ENCODE assay signal across 12 mouse cellular contexts in genomic region chr2:163798411-163798810, GRCm38 (mm10). TPM values are rescaled to one million over a fixed set of nuclear protein-coding genes. Genes with fewer than 3 reads are reported as not detected.
A peak's percentile ranks its signal among the peaks of the same experiment; 100 is the strongest.
DNase-seq lines count a peak whose midpoint lies in the region; ATAC-seq and TF ChIP-seq lines count a peak whose summit lies in the region.
"Had no signal": no experiment of that assay in that cellular context is flagged by ENCODE, and none has a peak within 500 bp of the region (broad histone marks: within the 10 kb centered on the region; RNA-seq: fewer than 3 reads in every experiment).

No protein-coding gene starts in this region.

- 44% methylated on average over 7 of the region's 7 CpGs for WGBS in limb, embryonic 12.5 days
- 74% methylated on average over 7 of the region's 7 CpGs for WGBS in stomach, embryonic 16.5 days

- no peak overlapping the region for H3K9ac ChIP-seq in limb, embryonic 12.5 days (replicated peaks)
- H3K9ac ChIP-seq in stomach, embryonic 16.5 days (ENCODE audit: low read length), result no peak overlapping the region
- H3K9ac ChIP-seq: neural tube, embryonic 13.5 days had no signal

- no peaks in the 10 kb centered on the region for H3K9me3 ChIP-seq in limb, embryonic 12.5 days
- H3K9me3 ChIP-seq in stomach, embryonic 16.5 days (replicated peaks; ENCODE audit: control insufficient read depth, low read length), result no peaks in the 10 kb centered on the region
- H3K9me3 ChIP-seq: neural tube, embryonic 13.5 days had no signal

- H3K27ac ChIP-seq in gastrocnemius, adult 2 months, result peak overlapping the region; percentile 53; the same call in 1 of the 2 replicates
- 0 out of 2 replicates have a peak overlapping the region, but pooled peaks have one; percentile 12 for H3K27ac ChIP-seq in limb, embryonic 12.5 days
- H3K27ac ChIP-seq in stomach, embryonic 16.5 days (ENCODE audit: low read length), result no peak overlapping the region
- H3K27ac ChIP-seq: neural tube, embryonic 13.5 days had no signal

- intact Hi-C loops in gastrocnemius, adult 2 months (cut with DNase I), result no loop called here

- no peak overlapping the region for H3K4me3 ChIP-seq in gastrocnemius, adult 2 months
- no peak overlapping the region for H3K4me3 ChIP-seq in limb, embryonic 12.5 days (replicated peaks)
- H3K4me3 ChIP-seq in stomach, embryonic 16.5 days (replicated peaks; ENCODE audit: low read length), result no peak overlapping the region
- H3K4me3 ChIP-seq: megakaryocyte, embryonic 14.5 days; neural tube, embryonic 13.5 days had no signal

- H3K36me3 ChIP-seq in limb, embryonic 12.5 days, result no peaks in the 10 kb centered on the region
- H3K36me3 ChIP-seq in stomach, embryonic 16.5 days (ENCODE audit: control insufficient read depth, insufficient read depth, low read length), result no peaks in the 10 kb centered on the region
- H3K36me3 ChIP-seq: neural tube, embryonic 13.5 days had no signal

- ATAC-seq in limb, embryonic 12.5 days (ENCODE audit: insufficient number of reproducible peaks, insufficient read depth, low FRiP score, low TSS enrichment, low read depth), result no peak
- ATAC-seq in stomach, embryonic 16.5 days (ENCODE audit: insufficient read depth, low FRiP score), result peak; percentile 40; the same call in 1 of the 2 replicates
- ATAC-seq in megakaryocyte-erythroid progenitor cell, adult 5-6 weeks (replicated peaks; ENCODE audit: low FRiP score, low TSS enrichment, poor library complexity, severe bottlenecking), result no peak

- no peaks in the 10 kb centered on the region for H3K27me3 ChIP-seq in limb, embryonic 12.5 days
- H3K27me3 ChIP-seq in stomach, embryonic 16.5 days (ENCODE audit: control insufficient read depth, insufficient read depth, low read length), result no peaks in the 10 kb centered on the region
- H3K27me3 ChIP-seq: neural tube, embryonic 13.5 days had no signal

- DNase-seq in urinary bladder, postnatal 14 days (ENCODE audit: low spot score), result peak; percentile 58
- no peak for DNase-seq in urinary bladder, postnatal 10 days (ENCODE audit: low spot score)
- peak; percentile 88 for DNase-seq in gastrocnemius, adult 2 months
- DNase-seq in kidney, adult 9 months, result no peak
- no peak for DNase-seq in c-Kit-positive CD71-positive TER-119-positive erythroid progenitor cells, embryonic 14.5 days (ENCODE audit: low spot score)

- H3K4me2 ChIP-seq in limb, embryonic 12.5 days, result no peak overlapping the region
- no peak overlapping the region for H3K4me2 ChIP-seq in stomach, embryonic 16.5 days (ENCODE audit: low read depth, low read length)
- H3K4me2 ChIP-seq: neural tube, embryonic 13.5 days had no signal

- no peak for TF ChIP-seq CTCF in gastrocnemius, adult 2 months (IDR thresholded peaks at IDR 0.05)

- no peaks in the 10 kb centered on the region for H3K4me1 ChIP-seq in limb, embryonic 12.5 days (replicated peaks)
- no peaks in the 10 kb centered on the region for H3K4me1 ChIP-seq in stomach, embryonic 16.5 days (ENCODE audit: control insufficient read depth, insufficient read depth, low read length)

RNA-seq across cellular contexts. Expression of gene Ccn5, which starts 22.2 kb away (rescaled TPM):
- 1 to 10 TPM in 1 of 2 experiments, under 1 TPM in 1; 0.87 to 1.8 TPM for total RNA-seq in gastrocnemius, adult 2 months (2021)
- 0.20 and 0.50 TPM in 2 replicates for polyA plus RNA-seq in limb, embryonic 12.5 days (2016; fragmentation: Nextera tagmentation; extraction: Ambion mirVana)
- 0.15 TPM in 1 of 2 replicates, not detected in the other for polyA plus RNA-seq in stomach, embryonic 16.5 days (2015; fragmentation: Nextera tagmentation; extraction: Ambion mirVana)
- total RNA-seq in megakaryocyte-erythroid progenitor cell, adult 5-6 weeks (2014; fragmentation: Nextera tagmentation), result not detected in 2 replicates
- not detected in 2 replicates for total RNA-seq in megakaryocyte-erythroid progenitor cell, adult 5-6 weeks (2017)
- total RNA-seq: left cerebral cortex, adult 18-20 months; MEL had no signal

RNA-seq across cellular contexts. Expression of gene Ada, which starts 48.4 kb away (rescaled TPM):
- total RNA-seq in gastrocnemius, adult 2 months (2021), result under 1 TPM; 0.38 to 0.39 TPM
- polyA plus RNA-seq in limb, embryonic 12.5 days (2016; fragmentation: Nextera tagmentation; extraction: Ambion mirVana), result 8.1 and 9.1 TPM in 2 replicates
- polyA plus RNA-seq in stomach, embryonic 16.5 days (2015; fragmentation: Nextera tagmentation; extraction: Ambion mirVana), result 5.2 and 5.4 TPM in 2 replicates
- total RNA-seq in megakaryocyte-erythroid progenitor cell, adult 5-6 weeks (2014; fragmentation: Nextera tagmentation), result 8.0 and 10.6 TPM in 2 replicates
- total RNA-seq in megakaryocyte-erythroid progenitor cell, adult 5-6 weeks (2017), result 9.1 and 14.4 TPM in 2 replicates

RNA-seq across cellular contexts. Expression of gene Kcnk15, which starts 55.0 kb away (rescaled TPM):
- not detected for total RNA-seq in gastrocnemius, adult 2 months (2021)
- polyA plus RNA-seq in limb, embryonic 12.5 days (2016; fragmentation: Nextera tagmentation; extraction: Ambion mirVana), result 0.23 TPM in 1 of 2 replicates, not detected in the other
- not detected in 2 replicates for polyA plus RNA-seq in stomach, embryonic 16.5 days (2015; fragmentation: Nextera tagmentation; extraction: Ambion mirVana)
- total RNA-seq in megakaryocyte-erythroid progenitor cell, adult 5-6 weeks (2014; fragmentation: Nextera tagmentation), result not detected in 2 replicates
- not detected in 2 replicates for total RNA-seq in megakaryocyte-erythroid progenitor cell, adult 5-6 weeks (2017)
- total RNA-seq: MEL had no signal
- polyA plus RNA-seq: neural tube, embryonic 13.5 days had no signal

Comparison
In these comparisons a context has a peak if more than half of its experiments do, and no peak if none do; other contexts are left out.
1. DNase-seq: peak in urinary bladder, postnatal 14 days (single experiment) and gastrocnemius, adult 2 months (single experiment); none in urinary bladder, postnatal 10 days (single experiment), kidney, adult 9 months (single experiment) and c-Kit-positive CD71-positive TER-119-positive erythroid progenitor cells, embryonic 14.5 days (single experiment).
2. RNA of gene Ada, which starts 48.4 kb away (total RNA-seq): 8.0 to 14.4 TPM in megakaryocyte-erythroid progenitor cell, adult 5-6 weeks; 0.38 to 0.39 TPM in gastrocnemius, adult 2 months; every median in the first group is over 4 times any median in the second.